Mouse (Mus musculus) heart, adult 2 months (tissue): ENCODE data around the gene Aldh1a2. TPM values are rescaled to one million over a fixed set of nuclear protein-coding genes. Genes with fewer than 3 reads are reported as not detected.

Experiments used
- DNase-seq, 2 experiments: peaks; one replicate each; pipeline ENCODE4 v3.0.0; 2021
- H3K27ac ChIP-seq: fragments of 200-600 bp; 2 replicates; pipeline ENCODE4 v1.8.1; 2022
- H3K27me3 ChIP-seq: fragments of 200-500 bp; 2 replicates; pipeline ENCODE4 v1.6.1; 2012; ENCODE audit warnings: mild to moderate bottlenecking, low read length, inconsistent platforms, mixed read lengths; ENCODE audit not compliant: control insufficient read depth, insufficient read depth
- H3K36me3 ChIP-seq: fragments of 200-500 bp; 2 replicates; pipeline ENCODE4 v1.6.1; 2012; ENCODE audit warnings: low read length, inconsistent platforms; ENCODE audit not compliant: control insufficient read depth, insufficient read depth
- H3K4me1 ChIP-seq: fragments of 200-500 bp; 2 replicates; pipeline ENCODE4 v1.6.1; 2011; ENCODE audit warnings: low read length; ENCODE audit not compliant: control insufficient read depth, insufficient read depth
- H3K4me3 ChIP-seq: fragments of 200-600 bp; 2 replicates; pipeline ENCODE4 v1.8.1; 2022
- H3K79me2 ChIP-seq: fragments of 200-500 bp; replicated peaks from 2 replicates; pipeline ENCODE4 v1.6.1; 2012; ENCODE audit warnings: mild to moderate bottlenecking, inconsistent platforms, low read length, moderate library complexity, mixed read lengths; ENCODE audit not compliant: control insufficient read depth, insufficient read depth
- H3K9ac ChIP-seq: fragments of 200-500 bp; 2 replicates; pipeline ENCODE4 v1.6.1; 2012; ENCODE audit warnings: low read depth, mild to moderate bottlenecking, control low read depth, inconsistent platforms, low read length, mixed read lengths
- CTCF ChIP-seq: fragments of 200-600 bp; IDR thresholded peaks from 2 replicates; pipeline ENCODE4 v1.8.1; 2022; ENCODE audit warnings: antibody characterized with exemption, mild to moderate bottlenecking, moderate library complexity
- EP300 ChIP-seq: fragments of 200-500 bp; IDR thresholded peaks from 2 replicates; pipeline ENCODE4 v1.6.1; 2011; ENCODE audit warnings: low read depth, low read length, control low read depth; ENCODE audit not compliant: insufficient read depth
- POLR2A ChIP-seq: fragments of 200-500 bp; IDR thresholded peaks from 2 replicates; pipeline ENCODE4 v1.6.1; 2011; ENCODE audit warnings: mild to moderate bottlenecking, low read depth, low read length, control low read depth; ENCODE audit not compliant: insufficient read depth
- WGBS: fragments of 180-500 bp; shearing (Covaris S2); methylation state at CpG from one replicate; pipeline ENCODE4 v1.1.7; 2018; 5-methylcytosine and 5-hydroxymethylcytosine counted together
- intact Hi-C: fragments of 180-260 bp; cut with DNase I; formaldehyde crosslinking; loops from one replicate; pipeline ENCODE4 v1.15.1; 2025
- polyA plus RNA-seq: library from polyadenylated mRNA; depleted of rRNA; stranded (reverse); fragments of >200 nt; gene quantifications from 2 replicates; pipeline ENCODE4 v1.2.3, GENCODE M21; 2012; rRNA removed
- total RNA-seq, 2 experiments: library from RNA; stranded (reverse); gene quantifications; 2 replicates each; pipeline ENCODE4 v1.2.3; 2021

Aldh1a2 gene
- total and polyA plus RNA-seq, 3 experiments = 5.1 to 9.3 (median 5.7) TPM

- Histone ChIP-seq H3K4me1 (peaks cover 1% of the 10 kb centered on the region; the same call in 1 of the 2 replicates), H3K27me3 (no peaks in the 10 kb centered on the region), H3K9ac (no peak overlapping the region), H3K79me2 (no peaks in the 10 kb centered on the region), H3K27ac (no peak overlapping the region), H3K36me3 (no peaks in the 10 kb centered on the region), H3K4me3 (no peak overlapping the region)
- no peak for DNase-seq
- 81% methylated on average over 3 of the region's 3 CpGs for whole genome bisulfite sequencing
- TF ChIP-seq EP300 (no peak), POLR2A (no peak), CTCF (no peak)
- intact Hi-C loops = no loop called here
These were observed 121.8 kb downstream of the Aldh1a2 start for GRCm38 (mm10) chr9:71337425-71337824.

GRCm38 (mm10) chr9:71340116-71340515, 124.5 kb downstream of the Aldh1a2 start:
- intact Hi-C loops = no loop called here
- Histone ChIP-seq H3K27ac (no peak overlapping the region), H3K79me2 (no peaks in the 10 kb centered on the region), H3K27me3 (no peaks in the 10 kb centered on the region), H3K9ac (no peak overlapping the region), H3K4me3 (no peak overlapping the region), H3K4me1 (peaks cover 1% of the 10 kb centered on the region; the same call in 1 of the 2 replicates), H3K36me3 (no peaks in the 10 kb centered on the region)
- TF ChIP-seq POLR2A = no peak
- no peak for TF ChIP-seq EP300
- TF ChIP-seq CTCF = no peak
- DNase-seq = no peak
- 40% methylated on average over 5 of the region's 5 CpGs for WGBS

Other genes starting within 250 kb of the Aldh1a2 start
- under 1 TPM; 0.45 to 0.57 TPM for gene Aqp9, start 47.1 kb upstream of the Aldh1a2 start, total RNA-seq
- 0.06 and 0.66 TPM in 2 replicates for gene Aqp9, start 47.1 kb upstream of the Aldh1a2 start, polyA plus RNA-seq